Mouse (Mus musculus) MEL (cell line): ENCODE results near the gene Ctnna2. TPM values are rescaled to one million over a fixed set of nuclear protein-coding genes. Genes with fewer than 3 reads are reported as not detected.

Experiments
- DNase-seq: peaks from one replicate; pipeline ENCODE4 v3.0.0; 2011; ENCODE audit warnings: low read depth, low spot score
- H3K27ac ChIP-seq: 2 replicates; pipeline ENCODE4 v1.5.1; 2012; ENCODE audit warnings: low read depth, mild to moderate bottlenecking, control low read depth, low read length, moderate library complexity; ENCODE audit not compliant: control insufficient read depth
- H3K27me3 ChIP-seq, 2 experiments: fragments of 150-350 bp in 1 of 2; sonication (generic) in 1 of 2; 2 replicates each; pipeline ENCODE4 v1.6.1; 2012; ENCODE audit warnings: low read length in 2 of 2, mild to moderate bottlenecking in 2 of 2, improper control_type of control experiment in 1 of 2, moderate library complexity in 1 of 2; ENCODE audit not compliant: insufficient read depth in 2 of 2, control insufficient read depth in 1 of 2
- H3K36me3 ChIP-seq, 2 experiments: 2 replicates each; pipeline ENCODE4 v1.6.1; 2012 to 2014; ENCODE audit warnings: low read length in 2 of 2, improper control_type of control experiment in 1 of 2, inconsistent platforms in 1 of 2, mild to moderate bottlenecking in 1 of 2; ENCODE audit not compliant: insufficient read depth in 2 of 2, control insufficient read depth in 1 of 2
- H3K4me1 ChIP-seq, 2 experiments: fragments of 150-350 bp in 1 of 2; sonication (generic) in 1 of 2; 2 replicates each; pipeline ENCODE4 v1.6.1; 2012; ENCODE audit warnings: low read length in 2 of 2, improper control_type of control experiment in 1 of 2, mild to moderate bottlenecking in 1 of 2; ENCODE audit not compliant: insufficient read depth in 2 of 2, control insufficient read depth in 1 of 2
- H3K4me3 ChIP-seq, 2 experiments: fragments of 150-350 bp in 1 of 2; sonication (generic) in 1 of 2; 2 replicates each; pipeline ENCODE4 v1.5.1; 2012; ENCODE audit warnings: low read depth in 2 of 2, low read length in 2 of 2, mild to moderate bottlenecking in 2 of 2, moderate library complexity in 2 of 2, control low read depth in 1 of 2, improper control_type of control experiment in 1 of 2; ENCODE audit not compliant: control insufficient read depth in 1 of 2, insufficient read depth in 1 of 2
- H3K79me2 ChIP-seq: 2 replicates; pipeline ENCODE4 v1.6.1; 2012; ENCODE audit warnings: mild to moderate bottlenecking, low read length, moderate library complexity; ENCODE audit not compliant: control insufficient read depth, poor library complexity, insufficient read depth
- H3K9ac ChIP-seq: 2 replicates; pipeline ENCODE4 v1.6.1; 2012; ENCODE audit warnings: low read depth, mild to moderate bottlenecking, control low read depth, low read length, moderate library complexity; ENCODE audit not compliant: control insufficient read depth, poor library complexity, severe bottlenecking
- H3K9me3 ChIP-seq: fragments of 150-350 bp; sonication (generic); replicated peaks from 2 replicates; pipeline ENCODE4 v1.6.1; 2012; ENCODE audit warnings: mild to moderate bottlenecking, low read length, improper control_type of control experiment, moderate library complexity; ENCODE audit not compliant: insufficient read depth
- BHLHE40 ChIP-seq: IDR thresholded peaks from 2 replicates; pipeline ENCODE4 v1.6.1; 2012; ENCODE audit warnings: low read depth, mild to moderate bottlenecking, inconsistent platforms, low read length, improper control_type of control experiment, borderline replicate concordance
- EP300 ChIP-seq, 2 experiments: IDR thresholded peaks; 2 replicates each; pipeline ENCODE4 v1.6.1; 2011; ENCODE audit warnings: improper control_type of control experiment in 2 of 2, low read length in 2 of 2, low read depth in 1 of 2, mild to moderate bottlenecking in 1 of 2
- ETS1 ChIP-seq: IDR thresholded peaks from 2 replicates; pipeline ENCODE4 v1.6.1; 2012; ENCODE audit warnings: low read depth, mild to moderate bottlenecking, inconsistent platforms, low read length, improper control_type of control experiment, moderate library complexity
- GABPA ChIP-seq: IDR thresholded peaks from 2 replicates; pipeline ENCODE4 v1.6.1; 2012; ENCODE audit warnings: low read depth, mild to moderate bottlenecking, inconsistent platforms, low read length, improper control_type of control experiment, moderate library complexity
- GATA1 ChIP-seq: IDR thresholded peaks from 2 replicates; pipeline ENCODE4 v1.6.1; 2011; ENCODE audit warnings: low read depth, low read length, improper control_type of control experiment
- JUND ChIP-seq: IDR thresholded peaks from 2 replicates; pipeline ENCODE4 v1.6.1; 2011; ENCODE audit warnings: low read depth, mild to moderate bottlenecking, improper control_type of control experiment, low read length
- KAT2A ChIP-seq: conservative IDR thresholded peaks from 2 replicates; pipeline ENCODE4 v1.6.1; 2012; ENCODE audit warnings: low read depth, low read length, improper control_type of control experiment, inconsistent platforms
- MEF2A ChIP-seq: IDR thresholded peaks from 2 replicates; pipeline ENCODE4 v1.6.1; 2014; ENCODE audit warnings: low read depth, mild to moderate bottlenecking, inconsistent platforms, low read length, improper control_type of control experiment; ENCODE audit not compliant: poor library complexity, insufficient replicate concordance, severe bottlenecking; ENCODE audit errors: extremely low read depth
- MXI1 ChIP-seq: IDR thresholded peaks from 2 replicates; pipeline ENCODE4 v1.6.1; 2011; ENCODE audit warnings: mild to moderate bottlenecking, low read depth, low read length, improper control_type of control experiment
- MYB ChIP-seq: IDR thresholded peaks from 2 replicates; pipeline ENCODE4 v1.6.1; 2011; ENCODE audit warnings: mild to moderate bottlenecking, low read depth, low read length, improper control_type of control experiment
- POLR2AphosphoS5 ChIP-seq: IDR thresholded peaks from 2 replicates; pipeline ENCODE4 v1.6.1; 2012; ENCODE audit warnings: low read depth, borderline replicate concordance, mild to moderate bottlenecking, inconsistent platforms, low read length, moderate library complexity, mixed read lengths
- RCOR1 ChIP-seq: IDR thresholded peaks from 2 replicates; pipeline ENCODE4 v1.6.1; 2012; ENCODE audit warnings: low read depth, mild to moderate bottlenecking, inconsistent platforms, low read length, improper control_type of control experiment
- UBTF ChIP-seq: IDR thresholded peaks from 2 replicates; pipeline ENCODE4 v1.6.1; 2012; ENCODE audit warnings: low read depth, mild to moderate bottlenecking, inconsistent platforms, low read length, improper control_type of control experiment, moderate library complexity, borderline replicate concordance; ENCODE audit not compliant: insufficient read depth
- USF2 ChIP-seq, 2 experiments: IDR thresholded peaks; 2 replicates each; pipeline ENCODE4 v1.6.1; 2011 to 2012; ENCODE audit warnings: improper control_type of control experiment in 2 of 2, low read length in 2 of 2, borderline replicate concordance in 1 of 2, inconsistent platforms in 1 of 2, low read depth in 1 of 2, mild to moderate bottlenecking in 1 of 2; ENCODE audit not compliant: insufficient read depth in 1 of 2
- ZC3H11A ChIP-seq: IDR thresholded peaks from 2 replicates; pipeline ENCODE4 v1.6.1; 2012; ENCODE audit warnings: low read depth, mild to moderate bottlenecking, inconsistent platforms, low read length, improper control_type of control experiment
- ZNF384 ChIP-seq: IDR thresholded peaks from 2 replicates; pipeline ENCODE4 v1.6.1; 2012; ENCODE audit warnings: low read depth, mild to moderate bottlenecking, inconsistent platforms, low read length, improper control_type of control experiment
- polyA plus RNA-seq, 2 experiments: library from polyadenylated mRNA; stranded (reverse) in 1 of 2; unstranded in 1 of 2; fragments of >175 nt in 1 of 2; fragments of >200 nt in 1 of 2; gene quantifications; 2 replicates each; pipeline versions ENCODE4 v1.2.1 to v1.2.4; 2012; ENCODE audit warnings: low replicate concordance in 2 of 2, low read depth in 1 of 2; ENCODE audit not compliant: insufficient read length in 2 of 2, insufficient read depth in 1 of 2, missing spikeins in 1 of 2
- total RNA-seq: library from RNA; depleted of rRNA; stranded (reverse); fragments of 300-350 nt; gene quantifications from 2 replicates; pipeline ENCODE4 v1.2.3, GENCODE M21; 2012

Gene Ctnna2
- total and polyA plus RNA-seq, 3 experiments: not detected

DNA sequence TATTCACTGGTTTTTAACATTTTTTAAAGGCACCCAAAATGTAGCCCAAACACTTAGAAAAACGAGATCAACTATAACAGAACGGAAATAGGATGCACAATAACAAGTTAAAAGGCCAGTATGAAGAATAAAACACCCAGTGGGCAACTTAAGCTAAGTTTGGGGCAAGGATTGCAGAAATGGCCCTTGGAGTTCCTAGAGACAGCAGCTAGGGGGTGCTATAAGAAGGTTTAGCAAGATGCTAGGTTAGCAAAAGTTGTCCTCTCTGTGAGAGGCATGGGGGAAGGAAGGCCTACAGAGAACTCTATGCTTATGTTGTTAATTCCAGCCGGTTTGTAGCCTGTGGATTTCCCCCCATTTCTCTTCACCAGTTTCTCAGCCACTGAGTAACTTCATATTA lies 401.9 kb downstream of the Ctnna2 start:
- Histone ChIP-seq H3K27ac (no peak overlapping the region), H3K9me3 (no peaks in the 10 kb centered on the region), H3K9ac (no peak overlapping the region), H3K27me3 (no peaks in the 10 kb centered on the region), H3K79me2 (no peaks in the 10 kb centered on the region), H3K4me3 (no peak overlapping the region), H3K36me3 (no peaks in the 10 kb centered on the region), H3K4me1 (no peaks in the 10 kb centered on the region)
- TF ChIP-seq MYB (no peak), ZC3H11A (no peak), POLR2AphosphoS5 (no peak), JUND (no peak), USF2 (IDR thresholded peaks at IDR 0.05; ENCODE audit: borderline replicate concordance in 1 of 2, insufficient read depth in 1 of 2, low read depth in 1 of 2, low read length in 2 of 2) (no peak), MXI1 (no peak), MEF2A (no peak), ETS1 (no peak), GATA1 (no peak)
- DNase-seq: no peak

DNA sequence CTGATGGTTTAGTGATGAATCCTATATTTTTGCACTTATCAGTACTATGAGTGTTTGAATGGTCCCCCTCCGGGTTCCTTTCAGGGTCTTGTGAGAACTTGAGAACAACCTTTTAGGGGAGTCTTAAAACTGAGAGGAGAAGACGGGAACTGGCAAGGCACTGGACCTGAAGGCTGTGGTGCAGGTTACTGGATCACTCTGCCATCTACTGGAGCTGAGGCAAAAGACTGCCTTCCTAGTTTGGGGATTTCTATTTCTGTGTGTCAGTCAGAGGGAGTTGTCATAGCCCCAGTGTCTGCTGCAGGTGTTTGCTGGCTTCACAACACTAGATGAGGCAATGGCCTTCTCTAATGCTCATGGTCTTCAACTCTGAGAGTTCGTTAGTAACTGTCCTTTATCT lies 406.9 kb downstream of the Ctnna2 start:
- Histone ChIP-seq H3K27ac (no peak overlapping the region), H3K27me3 (no peaks in the 10 kb centered on the region), H3K9me3 (no peaks in the 10 kb centered on the region), H3K9ac (no peak overlapping the region), H3K4me3 (no peak overlapping the region), H3K4me1 (no peaks in the 10 kb centered on the region), H3K79me2 (no peaks in the 10 kb centered on the region), H3K36me3 (no peaks in the 10 kb centered on the region)
- no peak for TF ChIP-seq ETS1
- no peak for TF ChIP-seq EP300 (IDR thresholded peaks at IDR 0.05; ENCODE audit: low read depth in 1 of 2, low read length in 2 of 2)
- no peak for TF ChIP-seq KAT2A
- TF ChIP-seq GABPA: no peak
- TF ChIP-seq ZNF384: no peak
- no peak for TF ChIP-seq MEF2A
- TF ChIP-seq RCOR1: no peak
- TF ChIP-seq USF2 (IDR thresholded peaks at IDR 0.05; ENCODE audit: borderline replicate concordance in 1 of 2, insufficient read depth in 1 of 2, low read depth in 1 of 2, low read length in 2 of 2): no peak
- no peak for TF ChIP-seq UBTF
- no peak for TF ChIP-seq BHLHE40
- no peak for DNase-seq
